Mouse (Mus musculus): Measurements from ENCODE around the gene Abhd12b. TPM values are rescaled to one million over a fixed set of nuclear protein-coding genes. Genes with fewer than 3 reads are reported as not detected.

Gene Abhd12b
- polyA plus RNA-seq, 2 experiments, result 0.04 TPM; not detected in 1

- DNase-seq (ENCODE audit: low spot score) (no peak), ATAC-seq (ENCODE audit: low FRiP score, low read depth) (no peak)
- Histone ChIP-seq H3K36me3 (ENCODE audit: control insufficient read depth, insufficient read depth, low read length) (no peaks in the 10 kb centered on the region), H3K4me2 (replicated peaks; ENCODE audit: low read depth, low read length, severe bottlenecking) (no peak overlapping the region), H3K9me3 (ENCODE audit: control insufficient read depth, low read length) (no peaks in the 10 kb centered on the region), H3K27ac (replicated peaks; ENCODE audit: low read depth, low read length) (no peak overlapping the region), H3K9ac (ENCODE audit: low read depth, low read length, severe bottlenecking) (no peak overlapping the region), H3K4me1 (ENCODE audit: control insufficient read depth, insufficient read depth, low read length) (no peaks in the 10 kb centered on the region), H3K27me3 (ENCODE audit: control insufficient read depth, insufficient read depth, low read length) (no peaks in the 10 kb centered on the region), H3K4me3 (replicated peaks; ENCODE audit: low read length) (no peak overlapping the region)
- TF ChIP-seq POLR2A (IDR thresholded peaks at IDR 0.05; ENCODE audit: borderline replicate concordance, extremely low read depth, insufficient read depth, insufficient read length), result no peak
- 91% methylated on average over 4 of the region's 4 CpGs for WGBS
Measured at GRCm38 (mm10) chr12:70126626-70127025, 27.3 kb upstream of the Abhd12b start.

GRCm38 (mm10) chr12:70129105-70129504 is 24.8 kb upstream of the Abhd12b start:
- H3K4me1 ChIP-seq (ENCODE audit: control insufficient read depth, insufficient read depth, low read length), result no peaks in the 10 kb centered on the region
- no peak overlapping the region for H3K4me3 ChIP-seq (replicated peaks; ENCODE audit: low read length)
- no peak overlapping the region for H3K27ac ChIP-seq (replicated peaks; ENCODE audit: low read depth, low read length)
- no peaks in the 10 kb centered on the region for H3K27me3 ChIP-seq (ENCODE audit: control insufficient read depth, insufficient read depth, low read length)
- no peak for ATAC-seq (ENCODE audit: low FRiP score, low read depth)
- DNase-seq (ENCODE audit: low spot score), result no peak
- H3K36me3 ChIP-seq (ENCODE audit: control insufficient read depth, insufficient read depth, low read length), result no peaks in the 10 kb centered on the region
- WGBS, result 58% methylated on average over 5 of the region's 5 CpGs
- no peak overlapping the region for H3K4me2 ChIP-seq (replicated peaks; ENCODE audit: low read depth, low read length, severe bottlenecking)
- TF ChIP-seq POLR2A (IDR thresholded peaks at IDR 0.05; ENCODE audit: borderline replicate concordance, extremely low read depth, insufficient read depth, insufficient read length), result no peak
- H3K9me3 ChIP-seq (ENCODE audit: control insufficient read depth, low read length), result no peaks in the 10 kb centered on the region
- no peak overlapping the region for H3K9ac ChIP-seq (ENCODE audit: low read depth, low read length, severe bottlenecking)

- Histone ChIP-seq H3K27me3 (ENCODE audit: control insufficient read depth, insufficient read depth, low read length) (no peaks in the 10 kb centered on the region), H3K36me3 (ENCODE audit: control insufficient read depth, insufficient read depth, low read length) (no peaks in the 10 kb centered on the region), H3K4me2 (replicated peaks; ENCODE audit: low read depth, low read length, severe bottlenecking) (peak overlapping the region; percentile 27), H3K4me3 (replicated peaks; ENCODE audit: low read length) (peak overlapping the region; percentile 4; the same call in 1 of the 2 replicates), H3K27ac (replicated peaks; ENCODE audit: low read depth, low read length) (no peak overlapping the region), H3K4me1 (ENCODE audit: control insufficient read depth, insufficient read depth, low read length) (no peaks in the 10 kb centered on the region), H3K9ac (ENCODE audit: low read depth, low read length, severe bottlenecking) (no peak overlapping the region), H3K9me3 (ENCODE audit: control insufficient read depth, low read length) (no peaks in the 10 kb centered on the region)
- ATAC-seq (ENCODE audit: low FRiP score, low read depth) (peak; percentile 15; the same call in 1 of the 2 replicates), DNase-seq (ENCODE audit: low spot score) (peak; percentile 76)
- TF ChIP-seq POLR2A (IDR thresholded peaks at IDR 0.05; ENCODE audit: borderline replicate concordance, extremely low read depth, insufficient read depth, insufficient read length), result no peak
- WGBS, result 36% methylated on average over 20 of the region's 20 CpGs
Measured at GRCm38 (mm10) chr12:70131042-70131675, 22.8 kb upstream of the Abhd12b start.

GRCm38 (mm10) chr12:70134627-70135235 is 19.2 kb upstream of the Abhd12b start:
- Histone ChIP-seq H3K27ac (replicated peaks; ENCODE audit: low read depth, low read length) (no peak overlapping the region), H3K9me3 (ENCODE audit: control insufficient read depth, low read length) (no peaks in the 10 kb centered on the region), H3K36me3 (ENCODE audit: control insufficient read depth, insufficient read depth, low read length) (no peaks in the 10 kb centered on the region), H3K27me3 (ENCODE audit: control insufficient read depth, insufficient read depth, low read length) (no peaks in the 10 kb centered on the region), H3K4me3 (replicated peaks; ENCODE audit: low read length) (no peak overlapping the region), H3K9ac (ENCODE audit: low read depth, low read length, severe bottlenecking) (no peak overlapping the region), H3K4me2 (replicated peaks; ENCODE audit: low read depth, low read length, severe bottlenecking) (no peak overlapping the region), H3K4me1 (ENCODE audit: control insufficient read depth, insufficient read depth, low read length) (no peaks in the 10 kb centered on the region)
- TF ChIP-seq POLR2A (IDR thresholded peaks at IDR 0.05; ENCODE audit: borderline replicate concordance, extremely low read depth, insufficient read depth, insufficient read length), result no peak
- DNase-seq (ENCODE audit: low spot score) (no peak), ATAC-seq (ENCODE audit: low FRiP score, low read depth) (no peak)
- 85% methylated on average over 20 of the region's 20 CpGs for WGBS

GRCm38 (mm10) chr12:70136185-70136756 is 17.7 kb upstream of the Abhd12b start:
- no peak for TF ChIP-seq POLR2A (IDR thresholded peaks at IDR 0.05; ENCODE audit: borderline replicate concordance, extremely low read depth, insufficient read depth, insufficient read length)
- H3K9me3 ChIP-seq (ENCODE audit: control insufficient read depth, low read length), result no peaks in the 10 kb centered on the region
- H3K9ac ChIP-seq (ENCODE audit: low read depth, low read length, severe bottlenecking), result no peak overlapping the region
- ATAC-seq (ENCODE audit: low FRiP score, low read depth), result peak; percentile 32; the same call in 1 of the 2 replicates
- WGBS, result 56% methylated on average over 12 of the region's 12 CpGs
- DNase-seq (ENCODE audit: low spot score), result no peak
- H3K4me1 ChIP-seq (ENCODE audit: control insufficient read depth, insufficient read depth, low read length), result no peaks in the 10 kb centered on the region
- no peak overlapping the region for H3K4me2 ChIP-seq (replicated peaks; ENCODE audit: low read depth, low read length, severe bottlenecking)
- H3K36me3 ChIP-seq (ENCODE audit: control insufficient read depth, insufficient read depth, low read length), result no peaks in the 10 kb centered on the region
- no peak overlapping the region for H3K27ac ChIP-seq (replicated peaks; ENCODE audit: low read depth, low read length)
- H3K4me3 ChIP-seq (replicated peaks; ENCODE audit: low read length), result no peak overlapping the region
- H3K27me3 ChIP-seq (ENCODE audit: control insufficient read depth, insufficient read depth, low read length), result no peaks in the 10 kb centered on the region

All from limb, embryonic 14.5 days (tissue).